Mouse (Mus musculus): ENCODE measurements at regions not wholly inside any gene's neighbourhood (a gene's known extent, or its start where the extent isn't known, plus 50 kb on each side); places are given as distances from the start of the nearest gene placed in this dataset.

- no peak overlapping the region for H3K9ac ChIP-seq (ENCODE audit: low read depth, low read length)
- no peak overlapping the region for H3K27ac ChIP-seq (ENCODE audit: low read depth, low read length)
- no peaks in the 10 kb centered on the region for H3K4me1 ChIP-seq (ENCODE audit: control insufficient read depth, insufficient read depth, low read length)
- no peak overlapping the region for H3K4me3 ChIP-seq (ENCODE audit: low read length)
- WGBS: 33% methylated on average over 5 of the region's 5 CpGs
- H3K9me3 ChIP-seq (ENCODE audit: control insufficient read depth, low read length): no peaks in the 10 kb centered on the region
- ATAC-seq (ENCODE audit: low FRiP score, low TSS enrichment): no peak
- no peak overlapping the region for H3K4me2 ChIP-seq (replicated peaks; ENCODE audit: low read depth, low read length)
- H3K36me3 ChIP-seq (ENCODE audit: control insufficient read depth, insufficient read depth, low read length): no peaks in the 10 kb centered on the region
- H3K27me3 ChIP-seq (ENCODE audit: control insufficient read depth, insufficient read depth, low read length): no peaks in the 10 kb centered on the region
Measured at GRCm38 (mm10) chr1:185851262-185851893, 265.7 kb downstream of the Lyplal1 start.

- no peak for ATAC-seq (ENCODE audit: low FRiP score, low TSS enrichment)
- no peaks in the 10 kb centered on the region for H3K27me3 ChIP-seq (ENCODE audit: control insufficient read depth, insufficient read depth, low read length)
- 88% methylated on average over 4 of the region's 4 CpGs for WGBS
- no peak overlapping the region for H3K4me3 ChIP-seq (ENCODE audit: low read length)
- H3K9ac ChIP-seq (ENCODE audit: low read depth, low read length): no peak overlapping the region
- no peak overlapping the region for H3K27ac ChIP-seq (ENCODE audit: low read depth, low read length)
- no peaks in the 10 kb centered on the region for H3K36me3 ChIP-seq (ENCODE audit: control insufficient read depth, insufficient read depth, low read length)
- H3K4me2 ChIP-seq (replicated peaks; ENCODE audit: low read depth, low read length): no peak overlapping the region
- H3K4me1 ChIP-seq (ENCODE audit: control insufficient read depth, insufficient read depth, low read length): no peaks in the 10 kb centered on the region
- H3K9me3 ChIP-seq (ENCODE audit: control insufficient read depth, low read length): no peaks in the 10 kb centered on the region
Measured at GRCm38 (mm10) chr1:185861692-185862091, 255.4 kb downstream of the Lyplal1 start.

DNA sequence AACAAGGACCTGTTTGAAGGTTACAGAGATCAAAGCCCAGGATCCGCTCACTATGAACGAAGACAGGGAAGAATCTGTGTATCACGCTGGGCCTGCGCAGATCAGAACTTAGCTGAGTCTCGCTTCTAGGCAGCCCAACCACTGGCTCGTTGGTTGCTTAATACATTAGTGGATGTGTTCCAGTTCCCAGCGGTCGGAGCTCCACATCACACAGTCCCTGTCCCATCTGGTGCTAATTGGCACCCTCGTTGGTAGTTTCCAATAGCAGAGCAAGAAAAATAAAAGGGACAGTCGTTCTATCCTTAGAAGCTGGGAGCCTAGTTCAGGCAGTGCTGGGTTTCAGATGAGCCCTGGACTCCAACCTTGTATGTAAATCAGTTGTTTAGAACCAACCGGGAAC, 251.2 kb downstream of the Lyplal1 start:
- no peaks in the 10 kb centered on the region for H3K9me3 ChIP-seq (ENCODE audit: control insufficient read depth, low read length)
- 79% methylated on average over 11 of the region's 11 CpGs for WGBS
- no peak overlapping the region for H3K9ac ChIP-seq (ENCODE audit: low read depth, low read length)
- no peaks in the 10 kb centered on the region for H3K27me3 ChIP-seq (ENCODE audit: control insufficient read depth, insufficient read depth, low read length)
- no peaks in the 10 kb centered on the region for H3K4me1 ChIP-seq (ENCODE audit: control insufficient read depth, insufficient read depth, low read length)
- no peak overlapping the region for H3K27ac ChIP-seq (ENCODE audit: low read depth, low read length)
- no peak for ATAC-seq (ENCODE audit: low FRiP score, low TSS enrichment)
- no peaks in the 10 kb centered on the region for H3K36me3 ChIP-seq (ENCODE audit: control insufficient read depth, insufficient read depth, low read length)
- H3K4me2 ChIP-seq (replicated peaks; ENCODE audit: low read depth, low read length): no peak overlapping the region
- H3K4me3 ChIP-seq (ENCODE audit: low read length): no peak overlapping the region

DNA sequence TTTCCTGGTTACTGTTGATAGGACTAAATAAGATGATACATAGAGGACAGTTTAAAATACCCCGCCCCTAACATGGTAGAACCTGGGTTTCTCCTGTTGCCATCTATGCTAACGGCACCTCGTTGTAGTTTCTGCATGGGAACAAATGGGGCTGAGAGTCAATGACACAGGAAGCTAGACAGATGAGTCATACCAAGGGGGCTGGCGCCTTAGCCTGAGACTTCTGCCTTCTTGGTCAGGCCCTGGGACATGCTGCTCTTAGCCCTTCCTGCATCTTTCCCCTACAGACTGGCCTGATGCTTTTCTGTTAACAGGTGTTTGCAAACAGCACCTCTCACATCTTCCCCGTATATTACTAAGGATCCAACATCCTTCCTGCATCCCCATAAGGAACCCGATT, 250.5 kb downstream of the Lyplal1 start:
- no peak overlapping the region for H3K4me3 ChIP-seq (ENCODE audit: low read length)
- H3K27me3 ChIP-seq (ENCODE audit: control insufficient read depth, insufficient read depth, low read length): no peaks in the 10 kb centered on the region
- no peaks in the 10 kb centered on the region for H3K36me3 ChIP-seq (ENCODE audit: control insufficient read depth, insufficient read depth, low read length)
- no peak for ATAC-seq (ENCODE audit: low FRiP score, low TSS enrichment)
- H3K9me3 ChIP-seq (ENCODE audit: control insufficient read depth, low read length): no peaks in the 10 kb centered on the region
- H3K4me2 ChIP-seq (replicated peaks; ENCODE audit: low read depth, low read length): no peak overlapping the region
- H3K4me1 ChIP-seq (ENCODE audit: control insufficient read depth, insufficient read depth, low read length): no peaks in the 10 kb centered on the region
- no peak overlapping the region for H3K27ac ChIP-seq (ENCODE audit: low read depth, low read length)
- WGBS: 84% methylated on average over 6 of the region's 6 CpGs
- no peak overlapping the region for H3K9ac ChIP-seq (ENCODE audit: low read depth, low read length)

- Histone ChIP-seq H3K9me3 (ENCODE audit: control insufficient read depth, low read length) (no peaks in the 10 kb centered on the region), H3K9ac (ENCODE audit: low read depth, low read length) (no peak overlapping the region), H3K27ac (ENCODE audit: low read depth, low read length) (no peak overlapping the region), H3K27me3 (ENCODE audit: control insufficient read depth, insufficient read depth, low read length) (no peaks in the 10 kb centered on the region), H3K4me3 (ENCODE audit: low read length) (no peak overlapping the region), H3K4me1 (ENCODE audit: control insufficient read depth, insufficient read depth, low read length) (no peaks in the 10 kb centered on the region), H3K4me2 (replicated peaks; ENCODE audit: low read depth, low read length) (no peak overlapping the region), H3K36me3 (ENCODE audit: control insufficient read depth, insufficient read depth, low read length) (no peaks in the 10 kb centered on the region)
- no peak for ATAC-seq (ENCODE audit: low FRiP score, low TSS enrichment)
- 82% methylated on average over 4 of the region's 4 CpGs for WGBS
Measured at GRCm38 (mm10) chr1:185867018-185867417, 250.1 kb downstream of the Lyplal1 start.

DNA sequence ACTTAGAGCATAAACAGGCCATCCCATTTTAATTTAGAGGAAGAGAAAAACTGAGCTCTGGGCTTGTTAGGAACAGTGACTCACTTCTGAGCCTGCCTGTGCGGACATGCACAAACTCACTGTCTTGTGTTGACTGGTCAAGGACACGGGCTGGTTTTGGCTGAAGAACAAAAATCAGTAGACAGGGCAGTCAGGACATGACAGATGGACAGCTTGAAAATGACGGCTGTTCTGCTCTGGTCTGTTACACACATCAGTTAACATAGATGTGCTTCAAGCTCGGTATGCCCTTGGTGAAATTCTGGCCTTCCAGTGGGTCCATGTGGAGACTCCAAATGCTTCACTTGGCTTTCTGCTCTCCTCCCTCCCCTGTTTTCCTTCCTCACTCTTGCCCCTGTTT, 248.4 kb downstream of the Lyplal1 start:
- H3K27ac ChIP-seq (ENCODE audit: low read depth, low read length): no peak overlapping the region
- no peaks in the 10 kb centered on the region for H3K36me3 ChIP-seq (ENCODE audit: control insufficient read depth, insufficient read depth, low read length)
- ATAC-seq (ENCODE audit: low FRiP score, low TSS enrichment): no peak
- no peak overlapping the region for H3K4me2 ChIP-seq (replicated peaks; ENCODE audit: low read depth, low read length)
- no peaks in the 10 kb centered on the region for H3K27me3 ChIP-seq (ENCODE audit: control insufficient read depth, insufficient read depth, low read length)
- no peaks in the 10 kb centered on the region for H3K9me3 ChIP-seq (ENCODE audit: control insufficient read depth, low read length)
- H3K9ac ChIP-seq (ENCODE audit: low read depth, low read length): no peak overlapping the region
- H3K4me1 ChIP-seq (ENCODE audit: control insufficient read depth, insufficient read depth, low read length): no peaks in the 10 kb centered on the region
- 88% methylated on average over 4 of the region's 4 CpGs for WGBS
- no peak overlapping the region for H3K4me3 ChIP-seq (ENCODE audit: low read length)

- Histone ChIP-seq H3K4me3 (ENCODE audit: low read length) (no peak overlapping the region), H3K27ac (ENCODE audit: low read depth, low read length) (no peak overlapping the region), H3K9ac (ENCODE audit: low read depth, low read length) (no peak overlapping the region), H3K4me2 (replicated peaks; ENCODE audit: low read depth, low read length) (no peak overlapping the region), H3K36me3 (ENCODE audit: control insufficient read depth, insufficient read depth, low read length) (no peaks in the 10 kb centered on the region), H3K4me1 (ENCODE audit: control insufficient read depth, insufficient read depth, low read length) (no peaks in the 10 kb centered on the region), H3K9me3 (ENCODE audit: control insufficient read depth, low read length) (no peaks in the 10 kb centered on the region), H3K27me3 (ENCODE audit: control insufficient read depth, insufficient read depth, low read length) (no peaks in the 10 kb centered on the region)
- 86% methylated on average over 1 of the region's 1 CpGs for WGBS
- no peak for ATAC-seq (ENCODE audit: low FRiP score, low TSS enrichment)
Measured at GRCm38 (mm10) chr1:185887031-185887430, 230.1 kb downstream of the Lyplal1 start.

GRCm38 (mm10) chr1:185891814-185892213, 225.3 kb downstream of the Lyplal1 start:
- H3K27me3 ChIP-seq (ENCODE audit: control insufficient read depth, insufficient read depth, low read length): no peaks in the 10 kb centered on the region
- H3K9me3 ChIP-seq (ENCODE audit: control insufficient read depth, low read length): no peaks in the 10 kb centered on the region
- H3K4me2 ChIP-seq (replicated peaks; ENCODE audit: low read depth, low read length): no peak overlapping the region
- H3K4me3 ChIP-seq (ENCODE audit: low read length): no peak overlapping the region
- no peak overlapping the region for H3K9ac ChIP-seq (ENCODE audit: low read depth, low read length)
- no peaks in the 10 kb centered on the region for H3K4me1 ChIP-seq (ENCODE audit: control insufficient read depth, insufficient read depth, low read length)
- no peak overlapping the region for H3K27ac ChIP-seq (ENCODE audit: low read depth, low read length)
- no peak for ATAC-seq (ENCODE audit: low FRiP score, low TSS enrichment)
- H3K36me3 ChIP-seq (ENCODE audit: control insufficient read depth, insufficient read depth, low read length): no peaks in the 10 kb centered on the region
- 46% methylated on average over 4 of the region's 4 CpGs for WGBS

DNA sequence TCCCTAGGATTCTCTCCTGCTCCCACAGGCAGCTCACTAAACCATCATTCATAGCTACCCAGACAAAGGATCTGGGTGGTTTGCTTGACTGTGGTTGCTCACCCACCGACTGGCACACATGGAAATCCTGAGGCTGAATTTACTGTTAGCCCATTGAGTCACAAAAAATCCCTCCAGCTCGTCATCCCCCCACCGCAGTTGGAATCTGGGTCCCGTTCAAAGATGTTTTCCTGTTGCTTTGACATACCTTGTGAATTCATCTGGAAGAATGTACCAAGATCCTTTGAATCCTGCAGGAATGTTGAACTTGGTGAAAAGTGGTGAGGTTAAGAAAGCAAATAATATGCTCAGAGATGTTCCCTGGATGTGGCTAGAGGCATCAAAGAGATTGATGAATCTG, 223.7 kb downstream of the Lyplal1 start:
- no peak for ATAC-seq (ENCODE audit: low FRiP score, low TSS enrichment)
- Histone ChIP-seq H3K27me3 (ENCODE audit: control insufficient read depth, insufficient read depth, low read length) (no peaks in the 10 kb centered on the region), H3K36me3 (ENCODE audit: control insufficient read depth, insufficient read depth, low read length) (no peaks in the 10 kb centered on the region), H3K4me3 (ENCODE audit: low read length) (no peak overlapping the region), H3K4me2 (replicated peaks; ENCODE audit: low read depth, low read length) (no peak overlapping the region), H3K27ac (ENCODE audit: low read depth, low read length) (no peak overlapping the region), H3K9me3 (ENCODE audit: control insufficient read depth, low read length) (no peaks in the 10 kb centered on the region), H3K4me1 (ENCODE audit: control insufficient read depth, insufficient read depth, low read length) (no peaks in the 10 kb centered on the region), H3K9ac (ENCODE audit: low read depth, low read length) (no peak overlapping the region)
- 78% methylated on average over 4 of the region's 4 CpGs for WGBS

Data from kidney, embryonic 14.5 days (tissue).